Mouse (Mus musculus): ENCODE data around the gene Mfsd9. TPM values are rescaled to one million over a fixed set of nuclear protein-coding genes. Genes with fewer than 3 reads are reported as not detected.
"Not testable (repeated sequence)": the region's sequence is repeated elsewhere in the genome, so short reads cannot be mapped to it uniquely, and the experiment has no call there.

Mfsd9 gene
- polyA plus RNA-seq, 1 experiment from 2014 or later = 5.4 TPM

- H3K27me3 ChIP-seq (replicated peaks; ENCODE audit: control insufficient read depth, insufficient read depth, low read length) = no peaks in the 10 kb centered on the region
- DNase-seq (ENCODE audit: low spot score) = no peak
- no peak for ATAC-seq
- H3K9ac ChIP-seq (ENCODE audit: low read length) = no peak overlapping the region
- 84% methylated on average over 5 of the region's 5 CpGs for WGBS
- no peak overlapping the region for H3K4me2 ChIP-seq (ENCODE audit: low read length)
- H3K27ac ChIP-seq (ENCODE audit: low read depth, low read length) = no peak overlapping the region
- H3K9me3 ChIP-seq (replicated peaks; ENCODE audit: control insufficient read depth, low read length) = no peaks in the 10 kb centered on the region
- no peaks in the 10 kb centered on the region for H3K4me1 ChIP-seq (ENCODE audit: control insufficient read depth, insufficient read depth, low read length)
- H3K4me3 ChIP-seq (ENCODE audit: low read depth, low read length) = no peak overlapping the region
- H3K36me3 ChIP-seq (ENCODE audit: control insufficient read depth, insufficient read depth, low read length) = no peaks in the 10 kb centered on the region
Observed at GRCm38 (mm10) chr1:40746089-40746488, 44.4 kb downstream of the Mfsd9 start.

GRCm38 (mm10) chr1:40740739-40741138, 49.7 kb downstream of the Mfsd9 start:
- ATAC-seq = no peak
- no peaks in the 10 kb centered on the region for H3K27me3 ChIP-seq (replicated peaks; ENCODE audit: control insufficient read depth, insufficient read depth, low read length)
- no peak overlapping the region for H3K4me3 ChIP-seq (ENCODE audit: low read depth, low read length)
- no peak for DNase-seq (ENCODE audit: low spot score)
- H3K36me3 ChIP-seq (ENCODE audit: control insufficient read depth, insufficient read depth, low read length) = no peaks in the 10 kb centered on the region
- H3K4me2 ChIP-seq (ENCODE audit: low read length) = no peak overlapping the region
- no peak overlapping the region for H3K27ac ChIP-seq (ENCODE audit: low read depth, low read length)
- no peaks in the 10 kb centered on the region for H3K9me3 ChIP-seq (replicated peaks; ENCODE audit: control insufficient read depth, low read length)
- no peaks in the 10 kb centered on the region for H3K4me1 ChIP-seq (ENCODE audit: control insufficient read depth, insufficient read depth, low read length)
- WGBS = 89% methylated on average over 2 of the region's 2 CpGs
- no peak overlapping the region for H3K9ac ChIP-seq (ENCODE audit: low read length)

GRCm38 (mm10) chr1:40738246-40738645, 52.2 kb downstream of the Mfsd9 start:
- not testable (repeated sequence) for H3K9me3 ChIP-seq (replicated peaks; ENCODE audit: control insufficient read depth, low read length); H3K27me3 ChIP-seq (replicated peaks; ENCODE audit: control insufficient read depth, insufficient read depth, low read length); H3K4me2 ChIP-seq (ENCODE audit: low read length); H3K36me3 ChIP-seq (ENCODE audit: control insufficient read depth, insufficient read depth, low read length); DNase-seq (ENCODE audit: low spot score); ATAC-seq; H3K4me1 ChIP-seq (ENCODE audit: control insufficient read depth, insufficient read depth, low read length); H3K9ac ChIP-seq (ENCODE audit: low read length); H3K27ac ChIP-seq (ENCODE audit: low read depth, low read length); H3K4me3 ChIP-seq (ENCODE audit: low read depth, low read length)
- WGBS = 95% methylated on average over 9 of the region's 9 CpGs

- WGBS = 89% methylated on average over 8 of the region's 8 CpGs
- Histone ChIP-seq H3K4me1 (ENCODE audit: control insufficient read depth, insufficient read depth, low read length) (no peaks in the 10 kb centered on the region), H3K4me3 (ENCODE audit: low read depth, low read length) (no peak overlapping the region), H3K36me3 (ENCODE audit: control insufficient read depth, insufficient read depth, low read length) (no peaks in the 10 kb centered on the region), H3K27ac (ENCODE audit: low read depth, low read length) (no peak overlapping the region), H3K9ac (ENCODE audit: low read length) (no peak overlapping the region), H3K4me2 (ENCODE audit: low read length) (no peak overlapping the region), H3K9me3 (replicated peaks; ENCODE audit: control insufficient read depth, low read length) (no peaks in the 10 kb centered on the region), H3K27me3 (replicated peaks; ENCODE audit: control insufficient read depth, insufficient read depth, low read length) (no peaks in the 10 kb centered on the region)
- ATAC-seq (no peak), DNase-seq (ENCODE audit: low spot score) (no peak)
Observed at GRCm38 (mm10) chr1:40737671-40738070, 52.8 kb downstream of the Mfsd9 start.

GRCm38 (mm10) chr1:40728636-40729035, 61.9 kb downstream of the Mfsd9 start:
- no peak for ATAC-seq
- DNase-seq (ENCODE audit: low spot score) = no peak
- Histone ChIP-seq H3K4me1 (ENCODE audit: control insufficient read depth, insufficient read depth, low read length) (no peaks in the 10 kb centered on the region), H3K27ac (ENCODE audit: low read depth, low read length) (no peak overlapping the region), H3K9me3 (replicated peaks; ENCODE audit: control insufficient read depth, low read length) (no peaks in the 10 kb centered on the region), H3K4me2 (ENCODE audit: low read length) (no peak overlapping the region), H3K27me3 (replicated peaks; ENCODE audit: control insufficient read depth, insufficient read depth, low read length) (no peaks in the 10 kb centered on the region), H3K4me3 (ENCODE audit: low read depth, low read length) (no peak overlapping the region), H3K9ac (ENCODE audit: low read length) (no peak overlapping the region), H3K36me3 (ENCODE audit: control insufficient read depth, insufficient read depth, low read length) (no peaks in the 10 kb centered on the region)
- WGBS = 97% methylated on average over 1 of the region's 1 CpGs

DNA sequence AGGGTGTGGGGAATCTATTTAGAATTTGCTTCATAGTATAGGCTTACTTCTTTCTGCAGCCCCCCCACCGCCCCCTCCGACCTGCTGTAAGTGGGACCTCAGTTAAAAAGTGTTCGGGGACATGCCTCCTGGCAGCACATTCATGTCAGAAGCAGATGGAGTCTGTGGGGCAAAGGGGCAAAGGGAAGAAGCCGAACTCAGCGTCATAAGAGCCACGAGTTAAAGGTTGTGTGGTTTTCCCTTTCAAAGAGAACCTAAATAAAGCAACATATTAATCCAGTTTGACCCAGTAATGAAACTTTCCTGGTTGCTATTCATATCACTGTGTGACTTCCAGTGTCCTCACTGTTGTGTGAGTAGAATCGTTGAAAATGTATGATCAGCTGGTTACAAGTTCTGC, 63.1 kb downstream of the Mfsd9 start:
- Histone ChIP-seq H3K9ac (ENCODE audit: low read length) (no peak overlapping the region), H3K4me3 (ENCODE audit: low read depth, low read length) (no peak overlapping the region), H3K27me3 (replicated peaks; ENCODE audit: control insufficient read depth, insufficient read depth, low read length) (no peaks in the 10 kb centered on the region), H3K36me3 (ENCODE audit: control insufficient read depth, insufficient read depth, low read length) (no peaks in the 10 kb centered on the region), H3K4me1 (ENCODE audit: control insufficient read depth, insufficient read depth, low read length) (no peaks in the 10 kb centered on the region), H3K4me2 (ENCODE audit: low read length) (no peak overlapping the region), H3K9me3 (replicated peaks; ENCODE audit: control insufficient read depth, low read length) (no peaks in the 10 kb centered on the region), H3K27ac (ENCODE audit: low read depth, low read length) (no peak overlapping the region)
- ATAC-seq = no peak
- no peak for DNase-seq (ENCODE audit: low spot score)
- WGBS = 89% methylated on average over 7 of the region's 7 CpGs

- Histone ChIP-seq H3K4me3 (ENCODE audit: low read depth, low read length) (no peak overlapping the region), H3K4me2 (ENCODE audit: low read length) (no peak overlapping the region), H3K27me3 (replicated peaks; ENCODE audit: control insufficient read depth, insufficient read depth, low read length) (no peaks in the 10 kb centered on the region), H3K4me1 (ENCODE audit: control insufficient read depth, insufficient read depth, low read length) (no peaks in the 10 kb centered on the region), H3K9ac (ENCODE audit: low read length) (no peak overlapping the region), H3K36me3 (ENCODE audit: control insufficient read depth, insufficient read depth, low read length) (no peaks in the 10 kb centered on the region), H3K9me3 (replicated peaks; ENCODE audit: control insufficient read depth, low read length) (no peaks in the 10 kb centered on the region), H3K27ac (ENCODE audit: low read depth, low read length) (no peak overlapping the region)
- WGBS = 84% methylated on average over 10 of the region's 10 CpGs
- DNase-seq (ENCODE audit: low spot score) (no peak), ATAC-seq (no peak)
Observed at GRCm38 (mm10) chr1:40726051-40726450, 64.4 kb downstream of the Mfsd9 start.

Other genes starting within 250 kb of the Mfsd9 start
- not detected in 2 replicates for gene Slc9a4, start 210.6 kb downstream of the Mfsd9 start, polyA plus RNA-seq (2014; fragmentation: Nextera tagmentation; extraction: Ambion mirVana)
- gene Slc9a2, start 110.1 kb downstream of the Mfsd9 start, polyA plus RNA-seq (2014; fragmentation: Nextera tagmentation; extraction: Ambion mirVana) = 0.09 and 0.14 TPM in 2 replicates
- not detected in 2 replicates for gene Tmem182, start 14.9 kb upstream of the Mfsd9 start, polyA plus RNA-seq (2014; fragmentation: Nextera tagmentation; extraction: Ambion mirVana)